Comparison of ENCODE assay signal across 8 mouse cellular contexts in the genomic region with DNA sequence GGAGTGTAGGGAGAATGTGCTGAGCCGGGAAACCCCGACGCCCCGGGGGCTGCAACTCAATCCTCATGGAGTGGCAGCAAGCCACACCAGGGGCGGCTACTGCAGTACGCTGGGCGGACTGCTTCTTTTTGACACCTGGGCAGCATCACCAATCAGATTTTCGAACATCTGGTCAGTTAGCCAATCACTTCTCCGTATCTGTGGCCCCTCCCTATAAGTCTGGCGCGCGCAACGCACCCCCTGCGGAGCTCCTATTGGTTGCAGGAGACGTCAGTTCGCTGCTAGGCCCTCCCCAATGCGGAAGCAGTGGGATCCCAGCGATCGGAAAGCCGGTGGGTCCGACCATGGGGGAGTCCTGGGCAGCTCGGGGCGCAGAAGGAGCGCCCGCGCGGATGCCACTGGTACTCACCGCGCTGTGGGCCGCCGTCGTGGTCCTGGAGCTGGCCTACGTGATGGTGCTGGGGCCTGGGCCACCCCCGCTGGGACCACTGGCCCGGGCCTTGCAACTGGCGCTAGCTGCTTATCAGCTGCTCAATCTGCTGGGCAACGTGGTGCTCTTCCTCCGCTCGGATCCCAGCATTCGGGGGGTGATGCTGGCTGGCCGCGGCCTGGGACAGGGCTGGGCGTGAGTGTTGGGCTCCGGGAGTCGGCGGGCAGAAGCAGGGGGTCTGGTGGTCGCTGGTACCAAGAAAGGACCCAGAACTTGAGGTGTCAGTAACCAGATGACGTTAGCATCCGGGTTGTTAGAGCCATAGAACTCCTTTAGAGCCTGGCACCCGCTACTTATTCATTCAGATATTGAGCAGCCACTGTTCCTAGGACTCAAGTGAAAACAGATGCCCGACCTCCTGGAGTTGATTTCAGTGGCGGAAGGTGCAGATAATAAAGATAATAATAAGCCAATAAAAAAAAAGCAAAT. TPM values are rescaled to one million over a fixed set of nuclear protein-coding genes. Genes with fewer than 3 reads are reported as not detected.
DNase-seq lines count a peak whose midpoint lies in the region; ATAC-seq lines count a peak whose summit lies in the region.

A gene (plus strand): TSS at position 264 of the 919 bp plus-strand sequence.

- DNase-seq in CD4-positive, CD25-positive, alpha-beta regulatory T cell, adult 2 months (ENCODE audit: low read depth, low spot score), result peak; percentile 95
- peak; percentile 56 for DNase-seq in fat pad, adult 2 months (ENCODE audit: extremely low read depth, low read depth, low spot score)
- DNase-seq in kidney, postnatal 10 days, result peak; percentile 96
- peak; percentile 94 to 95 for DNase-seq in natural killer cell, adult 2 months (ENCODE audit: low spot score in 2 of 2)

- ATAC-seq in heart, embryonic 13.5 days (ENCODE audit: extremely low read depth, insufficient number of reproducible peaks, low FRiP score, low TSS enrichment), result peak; percentile 91
- ATAC-seq in liver, embryonic 12.5 days, result peak; percentile 98
- peak; percentile 98 for ATAC-seq in stomach, embryonic 15.5 days (ENCODE audit: insufficient read depth, low FRiP score, low read depth)

- no peak within 1 kb of the TSS for H3K27ac ChIP-seq in brown adipose tissue, adult 24 weeks (replicated peaks; ENCODE audit: low read depth, low read length)
- peak within 1 kb of the TSS; percentile 70 for H3K27ac ChIP-seq in heart, embryonic 13.5 days (replicated peaks)
- peak within 1 kb of the TSS; percentile 85 for H3K27ac ChIP-seq in liver, embryonic 12.5 days
- H3K27ac ChIP-seq in stomach, embryonic 15.5 days, result peak within 1 kb of the TSS; percentile 83

- no peaks in the 10 kb centered on the region; the same call in 1 of the 2 replicates for H3K4me1 ChIP-seq in brown adipose tissue, adult 24 weeks (ENCODE audit: control insufficient read depth, insufficient read depth, insufficient read length, low read length)
- peaks cover 17% of the 10 kb centered on the region for H3K4me1 ChIP-seq in heart, embryonic 13.5 days
- peaks cover 60% of the 10 kb centered on the region for H3K4me1 ChIP-seq in liver, embryonic 12.5 days
- peaks cover 12% of the 10 kb centered on the region for H3K4me1 ChIP-seq in stomach, embryonic 15.5 days

- WGBS in heart, embryonic 13.5 days, result under 1% methylated on average over 52 of the region's 52 CpGs
- under 1% methylated on average over 52 of the region's 52 CpGs for WGBS in liver, embryonic 12.5 days (ENCODE audit: insufficient replicate concordance)
- under 1% methylated on average over 52 of the region's 52 CpGs for WGBS in stomach, embryonic 15.5 days

- peak within 1 kb of the TSS; percentile 91 for H3K9ac ChIP-seq in heart, embryonic 13.5 days
- H3K9ac ChIP-seq in liver, embryonic 12.5 days, result peak within 1 kb of the TSS; percentile 91
- H3K9ac ChIP-seq in stomach, embryonic 15.5 days, result peak within 1 kb of the TSS; percentile 86

- H3K4me3 ChIP-seq in brown adipose tissue, adult 24 weeks (ENCODE audit: insufficient read depth, low read depth, low read length), result peak within 1 kb of the TSS; percentile 96
- H3K4me3 ChIP-seq in heart, embryonic 13.5 days, result peak within 1 kb of the TSS; percentile 93
- peak within 1 kb of the TSS; percentile 92 for H3K4me3 ChIP-seq in liver, embryonic 12.5 days
- peak within 1 kb of the TSS; percentile 98 for H3K4me3 ChIP-seq in stomach, embryonic 15.5 days (replicated peaks)

- H3K27me3 ChIP-seq in heart, embryonic 13.5 days (replicated peaks), result peaks cover 13% of the 10 kb centered on the region
- peaks cover 25% of the 10 kb centered on the region; the same call in 1 of the 2 replicates for H3K27me3 ChIP-seq in liver, embryonic 12.5 days (replicated peaks)
- H3K27me3 ChIP-seq in stomach, embryonic 15.5 days (replicated peaks), result 0 out of 2 replicates have a peak, but pooled peaks cover 4% of the 10 kb centered on the region

- no peaks in the 10 kb centered on the region for H3K9me3 ChIP-seq in heart, embryonic 13.5 days
- H3K9me3 ChIP-seq in liver, embryonic 12.5 days (replicated peaks), result no peaks in the 10 kb centered on the region
- no peaks in the 10 kb centered on the region for H3K9me3 ChIP-seq in stomach, embryonic 15.5 days

- peak within 1 kb of the TSS; percentile 94 for H3K4me2 ChIP-seq in heart, embryonic 13.5 days
- peak within 1 kb of the TSS; percentile 84 for H3K4me2 ChIP-seq in liver, embryonic 12.5 days
- H3K4me2 ChIP-seq in stomach, embryonic 15.5 days, result peak within 1 kb of the TSS; percentile 95

- peaks cover 6% of the 10 kb centered on the region; the same call in 1 of the 2 replicates for H3K36me3 ChIP-seq in heart, embryonic 13.5 days
- peaks cover 39% of the 10 kb centered on the region for H3K36me3 ChIP-seq in liver, embryonic 12.5 days
- H3K36me3 ChIP-seq in stomach, embryonic 15.5 days, result no peaks in the 10 kb centered on the region

RNA-seq across cellular contexts. Expression of the gene that starts here (rescaled TPM):
- polyA plus RNA-seq in brown adipose tissue, adult 24 weeks (2012; ENCODE audit: insufficient read depth, insufficient read length, missing spikeins), result 5.0 and 7.2 TPM in 2 replicates
- 8.4 and 8.6 TPM in 2 replicates for polyA plus RNA-seq in heart, embryonic 13.5 days (2015; fragmentation: Nextera tagmentation; extraction: Ambion mirVana)
- polyA plus RNA-seq in liver, embryonic 12.5 days (2016; fragmentation: Nextera tagmentation; extraction: Ambion mirVana), result 13.9 and 15.9 TPM in 2 replicates
- polyA plus RNA-seq in stomach, embryonic 15.5 days (2015; fragmentation: Nextera tagmentation; extraction: Ambion mirVana), result 11.4 and 11.6 TPM in 2 replicates
